Mouse (Mus musculus) T-helper 2 cell (primary cell): Measurements from ENCODE around the gene Sphk1.

Experiments
- in situ Hi-C: fragments of 300-600 bp; cut with MboI, MseI; formaldehyde crosslinking; loops from one replicate; pipeline ENCODE4 v1.15.1; 2025; ENCODE audit warnings: high pct_unique_total_duplicates

The Sphk1 gene

DNA sequence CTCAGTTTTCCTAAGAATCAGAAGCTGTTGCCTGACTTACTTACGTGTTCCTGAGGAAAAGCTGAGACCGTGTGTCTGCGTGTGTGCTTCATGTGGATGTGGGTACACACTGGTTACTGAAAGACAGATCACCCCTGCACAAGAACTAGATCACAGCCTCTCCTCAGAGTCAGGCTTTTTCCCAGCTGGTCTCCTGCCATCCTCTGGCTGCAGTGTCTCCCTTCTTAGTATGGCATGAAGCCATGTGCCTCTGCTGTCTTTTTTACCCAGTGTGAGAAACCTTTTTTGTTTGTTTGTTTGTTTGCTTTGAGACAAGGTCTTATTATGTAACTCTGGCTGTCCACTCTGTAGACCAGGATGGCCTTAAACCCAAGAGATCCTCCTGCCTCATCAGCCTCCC, 48.6 kb downstream of the Sphk1 start:
- in situ Hi-C loops: no loop called here

DNA sequence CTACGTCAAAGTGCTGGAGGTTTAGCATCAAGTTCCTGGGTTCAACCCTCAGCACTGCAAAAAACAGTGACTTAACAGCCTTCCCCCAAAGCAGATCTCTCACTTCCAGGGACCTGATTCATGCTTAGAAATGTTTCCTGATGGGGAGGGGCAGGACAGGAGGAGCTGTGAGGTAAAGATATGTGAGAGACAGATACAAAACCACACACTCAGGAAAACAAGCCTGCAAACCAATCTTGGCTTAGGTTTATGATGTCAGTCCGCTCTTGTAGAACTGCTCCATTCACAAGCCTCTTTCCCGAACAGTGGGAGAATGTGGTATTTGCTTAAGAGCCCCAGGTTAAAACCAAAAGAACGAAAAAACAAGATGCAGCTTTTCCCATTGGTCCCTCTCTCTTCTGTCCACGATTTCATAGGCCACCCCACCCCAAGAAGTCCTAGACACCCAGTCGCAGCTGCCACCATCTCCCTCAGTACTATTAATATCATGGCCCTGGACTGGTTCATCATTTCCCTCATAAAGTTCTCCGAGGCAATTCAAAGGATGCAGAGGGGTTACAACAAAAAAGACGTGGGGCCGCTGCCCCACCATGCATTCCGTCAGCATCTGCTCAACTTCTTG, 49.4 kb downstream of the Sphk1 start:
- in situ Hi-C loops: no loop called here

DNA sequence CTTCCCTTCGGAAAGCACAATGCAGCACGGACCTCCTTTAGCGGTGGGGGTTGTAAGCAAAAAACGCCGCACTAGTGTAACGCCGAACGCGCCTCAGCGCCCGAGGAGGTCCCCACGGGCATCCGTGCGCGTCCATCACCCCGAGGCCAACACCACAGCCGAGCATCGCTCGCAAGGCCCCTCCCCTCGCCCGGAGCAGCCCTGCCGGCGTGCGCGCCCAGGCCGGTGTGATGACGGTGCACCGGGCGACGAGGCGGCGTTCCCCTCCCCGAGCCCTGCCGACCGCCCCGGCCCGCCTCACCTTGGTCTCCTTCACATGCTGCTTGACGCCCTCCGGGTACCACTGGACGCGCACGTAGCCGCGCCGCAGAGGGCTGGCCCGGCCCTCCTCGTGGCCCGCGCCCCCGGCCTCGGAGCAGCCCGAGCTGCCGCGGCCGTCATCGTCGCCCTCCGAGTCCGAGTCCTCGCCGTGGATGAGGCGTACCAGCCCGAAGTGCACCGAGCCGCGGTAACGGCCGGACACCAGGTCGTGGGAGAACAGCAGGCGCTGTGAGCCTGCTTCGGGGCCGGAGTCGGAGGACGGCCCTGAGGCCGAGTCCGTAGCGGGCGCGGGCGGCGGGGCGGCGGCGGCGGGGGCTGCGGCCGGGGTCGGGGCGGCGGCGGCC, 50.1 kb downstream of the Sphk1 start:
- in situ Hi-C loops: no loop called here

DNA sequence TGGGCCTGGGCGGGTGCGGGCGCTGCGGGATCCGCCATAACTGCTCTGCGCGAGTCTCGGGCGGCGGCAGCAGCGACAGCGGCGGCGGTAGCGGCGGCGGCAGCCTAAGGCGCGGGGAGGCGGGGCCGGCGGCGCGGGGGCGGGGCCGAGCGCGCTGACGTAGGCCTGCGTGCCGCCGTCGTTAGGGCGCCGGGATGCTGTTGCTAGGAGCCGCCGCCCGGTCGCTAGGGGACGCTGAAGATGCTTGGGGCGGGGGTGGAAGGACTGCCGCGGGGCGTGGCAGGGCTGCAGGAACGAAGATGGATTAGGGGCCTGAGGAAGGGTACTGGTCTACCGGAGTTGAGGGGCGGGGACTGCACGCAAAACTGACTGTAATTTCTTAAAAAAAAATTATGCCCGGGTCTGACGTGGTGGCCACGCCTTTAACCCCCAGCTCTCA, 50.7 kb downstream of the Sphk1 start, which contains the start of gene Ube2o:
Gene Ube2o, minus strand, starts transcription at position 72 of the 439 bp plus-strand sequence.
- in situ Hi-C loops: no loop called here

DNA sequence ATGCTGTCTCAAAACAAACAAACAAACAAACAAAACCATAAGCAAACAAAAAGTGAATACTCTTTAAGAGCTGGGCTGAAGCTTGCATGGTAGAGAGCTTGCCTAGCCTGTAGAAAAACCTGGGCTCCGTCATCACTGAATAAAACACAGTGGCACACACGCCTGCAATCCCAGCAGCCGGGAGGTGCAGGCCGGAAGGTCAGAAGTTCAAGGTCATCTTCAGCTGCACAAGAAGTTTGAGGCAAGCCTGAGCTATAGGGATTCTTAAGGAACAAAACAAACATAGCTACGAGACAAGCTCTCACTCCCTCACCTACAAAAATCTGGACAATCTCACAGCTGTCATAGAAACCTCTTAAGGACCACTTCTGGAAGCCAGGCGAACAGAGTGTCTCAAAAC, 55.0 kb downstream of the Sphk1 start:
- in situ Hi-C loops: loop anchor here (5.0 kb wide), 1 partner anchor 37 kb away; no protein-coding TSS in a partner anchor
